Mouse (Mus musculus) megakaryocyte-erythroid progenitor cell, adult 5 weeks (primary cell): ENCODE measurements around the gene Pik3cd. TPM values are rescaled to one million over a fixed set of nuclear protein-coding genes. Genes with fewer than 3 reads are reported as not detected.

Experiments used
- polyA plus RNA-seq: library from polyadenylated mRNA; stranded (reverse); fragments of >175 nt; gene quantifications from 2 replicates; pipeline ENCODE4 v1.2.3, GENCODE M21; 2012

The Pik3cd gene
- 70.3 and 84.3 TPM in 2 replicates for polyA plus RNA-seq

GRCm38 (mm10) chr4:149702210-149702979 is at the start of gene Pik3cd:
Pik3cd (minus strand) TSS chr4:149702571.

GRCm38 (mm10) chr4:149737383-149738324 is 35.3 kb upstream of the Pik3cd start, which contains the start of gene Tmem201:
Tmem201 (minus strand) TSS chr4:149738044.

Other genes with a start within 250 kb of the Pik3cd start
- not detected in 2 replicates for gene Rbp7, start 247.6 kb downstream of the Pik3cd start, polyA plus RNA-seq
- gene Tmem274, start 225.2 kb downstream of the Pik3cd start, polyA plus RNA-seq: not detected in 2 replicates
- gene Nmnat1, start 217.4 kb downstream of the Pik3cd start, polyA plus RNA-seq: 3.5 and 3.9 TPM in 2 replicates
- 13.9 and 16.5 TPM in 2 replicates for gene Lzic, start 217.3 kb downstream of the Pik3cd start, polyA plus RNA-seq
- gene Ctnnbip1, start 184.3 kb downstream of the Pik3cd start, polyA plus RNA-seq: 9.0 and 11.6 TPM in 2 replicates
- gene Clstn1, start 116.1 kb downstream of the Pik3cd start, polyA plus RNA-seq: 14.2 and 22.6 TPM in 2 replicates
- gene Tmem201, start 35.5 kb upstream of the Pik3cd start, polyA plus RNA-seq: 71.1 and 84.6 TPM in 2 replicates
- gene Slc25a33, start 71.7 kb upstream of the Pik3cd start, polyA plus RNA-seq: 5.8 and 7.8 TPM in 2 replicates